28 mouse cellular contexts compared by ENCODE assay signal in genomic region chr5:135918059-135918437, GRCm38 (mm10). TPM values are rescaled to one million over a fixed set of nuclear protein-coding genes. Genes with fewer than 3 reads are reported as not detected.
DNase-seq lines count a peak whose midpoint lies in the region; ATAC-seq and TF ChIP-seq lines count a peak whose summit lies in the region.
"Had no signal": no experiment of that assay in that cellular context is flagged by ENCODE, and none has a peak within 500 bp of the region (broad histone marks: within the 10 kb centered on the region; RNA-seq: fewer than 3 reads in every experiment).

No protein-coding gene starts in this region.

- DNase-seq in MEL (ENCODE audit: low read depth, low spot score): peak; percentile 36
- no peak for DNase-seq in spleen, adult 12 weeks (ENCODE audit: low spot score)
- no peak for DNase-seq in cerebellum, adult 9-11 months
- no peak for DNase-seq in left cerebral cortex, postnatal 4 days
- DNase-seq: adrenal gland, postnatal 36 days; cerebellum, adult 8-10 months; embryo, embryonic 11 days; kidney, adult 8-10 months; kidney, postnatal 10 days; right cerebral cortex, postnatal 25 days; thymus, adult 2 months; thymus, postnatal 36 days had no signal

- intact Hi-C loops in left cerebral cortex, postnatal 4 days (cut with DNase I): no loop called here

- TF ChIP-seq POLR2A in MEL (IDR thresholded peaks at IDR 0.05; ENCODE audit: control insufficient read depth in 1 of 2, insufficient read depth in 1 of 2, low read depth in 1 of 2, low read length in 2 of 2, poor library complexity in 1 of 2): no peak

- no peak overlapping the region for H3K4me3 ChIP-seq in intestine, postnatal 0 days (ENCODE audit: low read depth, low read length)
- no peak overlapping the region for H3K4me3 ChIP-seq in intestine, embryonic 15.5 days (replicated peaks)
- H3K4me3 ChIP-seq in MEL (ENCODE audit: control insufficient read depth in 1 of 2, insufficient read depth in 1 of 2, low read depth in 2 of 2, low read length in 2 of 2): no peak overlapping the region
- H3K4me3 ChIP-seq: embryonic facial prominence, embryonic 12.5 days; forebrain, embryonic 10.5 days; forebrain, embryonic 15.5 days; heart, embryonic 13.5 days; limb, embryonic 12.5 days; liver, embryonic 15.5 days; lung, embryonic 15.5 days; midbrain, embryonic 12.5 days had no signal

- H3K9ac ChIP-seq in intestine, postnatal 0 days (ENCODE audit: low read depth, low read length): no peak overlapping the region
- H3K9ac ChIP-seq in intestine, embryonic 15.5 days: no peak overlapping the region
- no peak overlapping the region for H3K9ac ChIP-seq in MEL (ENCODE audit: control insufficient read depth, low read depth, low read length, poor library complexity, severe bottlenecking)
- H3K9ac ChIP-seq: embryonic facial prominence, embryonic 12.5 days; forebrain, embryonic 15.5 days; heart, embryonic 13.5 days; limb, embryonic 12.5 days; liver, embryonic 15.5 days; lung, embryonic 15.5 days; midbrain, embryonic 12.5 days had no signal

- TF ChIP-seq RAD21 in MEL (IDR thresholded peaks at IDR 0.05; ENCODE audit: low read depth, low read length): no peak

- no peaks in the 10 kb centered on the region for H3K9me3 ChIP-seq in intestine, postnatal 0 days (ENCODE audit: control insufficient read depth)
- no peaks in the 10 kb centered on the region for H3K9me3 ChIP-seq in intestine, embryonic 15.5 days
- no peaks in the 10 kb centered on the region for H3K9me3 ChIP-seq in MEL (replicated peaks; ENCODE audit: insufficient read depth, low read length)
- H3K9me3 ChIP-seq: embryonic facial prominence, embryonic 12.5 days; forebrain, embryonic 15.5 days; heart, embryonic 13.5 days; limb, embryonic 12.5 days; liver, embryonic 15.5 days; lung, embryonic 15.5 days; midbrain, embryonic 12.5 days had no signal

- no peak overlapping the region for H3K4me2 ChIP-seq in intestine, postnatal 0 days (replicated peaks; ENCODE audit: low read depth)
- no peak overlapping the region for H3K4me2 ChIP-seq in intestine, embryonic 15.5 days (replicated peaks)
- H3K4me2 ChIP-seq: embryonic facial prominence, embryonic 12.5 days; forebrain, embryonic 15.5 days; heart, embryonic 13.5 days; limb, embryonic 12.5 days; liver, embryonic 15.5 days; lung, embryonic 15.5 days; midbrain, embryonic 12.5 days had no signal

- 90% methylated on average over 5 of the region's 5 CpGs for WGBS in intestine, postnatal 0 days
- 89% methylated on average over 5 of the region's 5 CpGs for WGBS in intestine, embryonic 15.5 days

- no peak overlapping the region for H3K27ac ChIP-seq in intestine, postnatal 0 days (ENCODE audit: low read depth, low read length)
- H3K27ac ChIP-seq in intestine, embryonic 15.5 days: no peak overlapping the region
- no peak overlapping the region for H3K27ac ChIP-seq in MEL (ENCODE audit: control insufficient read depth, low read depth, low read length)
- H3K27ac ChIP-seq: embryonic facial prominence, embryonic 12.5 days; forebrain, embryonic 10.5 days; forebrain, embryonic 15.5 days; heart, embryonic 13.5 days; limb, embryonic 12.5 days; liver, embryonic 15.5 days; lung, embryonic 15.5 days; midbrain, embryonic 12.5 days had no signal

- no peak for TF ChIP-seq EP300 in MEL (IDR thresholded peaks at IDR 0.05; ENCODE audit: low read depth in 1 of 2, low read length in 2 of 2)

- TF ChIP-seq CTCF in intestine, postnatal 0 days (IDR thresholded peaks at IDR 0.05; ENCODE audit: low read depth): 0 out of 2 replicates have a peak, but pooled peaks have one; percentile 1
- no peak; a peak in 1 of 6 replicates for TF ChIP-seq CTCF in MEL (IDR thresholded peaks at IDR 0.05 in 2 of 3, conservative IDR thresholded peaks at IDR 0.05 in 1 of 3; ENCODE audit: control insufficient read depth in 1 of 3, insufficient read depth in 1 of 3, low read depth in 2 of 3, low read length in 3 of 3, poor library complexity in 1 of 3, severe bottlenecking in 1 of 3)

- no peak for ATAC-seq in intestine, postnatal 0 days
- no peak for ATAC-seq in intestine, embryonic 15.5 days
- peak; percentile 35; the same call in 1 of the 2 replicates for ATAC-seq in megakaryocyte progenitor cell, adult 5-6 weeks (replicated peaks; ENCODE audit: poor library complexity)
- ATAC-seq: CD4-positive, CD25-positive, alpha-beta regulatory T cell, adult 4 months; forebrain, embryonic 15.5 days; hindbrain, embryonic 16.5 days had no signal

- H3K4me1 ChIP-seq in intestine, postnatal 0 days (replicated peaks; ENCODE audit: control insufficient read depth, insufficient read depth, low read length): no peaks in the 10 kb centered on the region
- H3K4me1 ChIP-seq in intestine, embryonic 15.5 days (replicated peaks): 0 out of 2 replicates have a peak, but pooled peaks cover 6% of the 10 kb centered on the region
- H3K4me1 ChIP-seq in MEL (ENCODE audit: control insufficient read depth in 1 of 2, insufficient read depth in 2 of 2, low read length in 2 of 2): no peaks in the 10 kb centered on the region; a peak in 1 of 4 replicates
- H3K4me1 ChIP-seq: embryonic facial prominence, embryonic 12.5 days; limb, embryonic 12.5 days; midbrain, embryonic 12.5 days had no signal

- no peaks in the 10 kb centered on the region for H3K27me3 ChIP-seq in intestine, postnatal 0 days (replicated peaks; ENCODE audit: control insufficient read depth, insufficient read depth, low read length)
- no peaks in the 10 kb centered on the region for H3K27me3 ChIP-seq in intestine, embryonic 15.5 days (replicated peaks)
- H3K27me3 ChIP-seq in MEL (ENCODE audit: control insufficient read depth in 1 of 2, insufficient read depth in 2 of 2, low read length in 2 of 2): no peaks in the 10 kb centered on the region
- H3K27me3 ChIP-seq: embryonic facial prominence, embryonic 12.5 days; forebrain, embryonic 15.5 days; heart, embryonic 13.5 days; limb, embryonic 12.5 days; liver, embryonic 15.5 days; lung, embryonic 15.5 days; midbrain, embryonic 12.5 days had no signal

- peaks cover 83% of the 10 kb centered on the region for H3K79me2 ChIP-seq in MEL (ENCODE audit: control insufficient read depth, insufficient read depth, low read length, poor library complexity)

- peaks cover 32% of the 10 kb centered on the region for H3K36me3 ChIP-seq in intestine, postnatal 0 days (ENCODE audit: control insufficient read depth, insufficient read depth)
- H3K36me3 ChIP-seq in intestine, embryonic 15.5 days: peaks cover 39% of the 10 kb centered on the region
- peaks cover 7 to 44% of the 10 kb centered on the region in 2 experiments for H3K36me3 ChIP-seq in MEL (ENCODE audit: control insufficient read depth in 1 of 2, insufficient read depth in 2 of 2, low read length in 2 of 2)

TF ChIP-seq in MEL, 35 proteins besides CTCF, POLR2A, EP300 and RAD21:
- TF ChIP-seq UBTF (IDR thresholded peaks at IDR 0.05; ENCODE audit: borderline replicate concordance, insufficient read depth, low read depth, low read length): no peak
- no peak for TF ChIP-seq MAX (IDR thresholded peaks at IDR 0.05; ENCODE audit: low read length)
- no peak for TF ChIP-seq MYC (IDR thresholded peaks at IDR 0.05; ENCODE audit: low read depth, low read length)
- no peak for TF ChIP-seq TBP (IDR thresholded peaks at IDR 0.05; ENCODE audit: low read depth, low read length)
- TF ChIP-seq USF1 (IDR thresholded peaks at IDR 0.05; ENCODE audit: low read depth, low read length): no peak
- no peak for TF ChIP-seq ZKSCAN1 (IDR thresholded peaks at IDR 0.05; ENCODE audit: low read depth, low read length)
- TF ChIP-seq CHD1 (IDR thresholded peaks at IDR 0.05; ENCODE audit: low read depth, low read length): no peak
- TF ChIP-seq POLR2AphosphoS5 (IDR thresholded peaks at IDR 0.05; ENCODE audit: borderline replicate concordance, low read depth, low read length): no peak
- TF ChIP-seq NELFE (IDR thresholded peaks at IDR 0.05; ENCODE audit: low read depth, low read length): no peak

RNA-seq across cellular contexts. Expression of gene Ywhag, which starts 16.4 kb away (rescaled TPM):
- polyA plus RNA-seq in intestine, postnatal 0 days (2015; fragmentation: Nextera tagmentation; extraction: Ambion mirVana): 57.1 and 61.8 TPM in 2 replicates
- 151 and 154 TPM in 2 replicates for polyA plus RNA-seq in intestine, embryonic 15.5 days (2015; fragmentation: Nextera tagmentation; extraction: Ambion mirVana)
- 109 and 116 TPM in 2 replicates for total RNA-seq in MEL (2012; rRNA removed)
- 100 to 1,000 TPM; 268 to 295 TPM for polyA plus RNA-seq in MEL (2012; ENCODE audit: insufficient read depth in 1 of 2, insufficient read length in 2 of 2, low read depth in 1 of 2, low replicate concordance in 2 of 2, missing spikeins in 1 of 2)
- 124 and 130 TPM in 2 replicates for total RNA-seq in megakaryocyte progenitor cell, adult 5-6 weeks (2015)
- total RNA-seq in megakaryocyte progenitor cell, adult 5-6 weeks (2017): 87.4 and 88.3 TPM in 2 replicates
- total RNA-seq in left cerebral cortex, postnatal 4 days (2021): 1,000 to 10,000 TPM; 1,399 to 1,485 TPM

RNA-seq across cellular contexts. Expression of gene Hspb1, which starts 30.3 kb away (rescaled TPM):
- polyA plus RNA-seq in intestine, postnatal 0 days (2015; fragmentation: Nextera tagmentation; extraction: Ambion mirVana): 107 and 120 TPM in 2 replicates
- polyA plus RNA-seq in intestine, embryonic 15.5 days (2015; fragmentation: Nextera tagmentation; extraction: Ambion mirVana): 113 and 116 TPM in 2 replicates
- total RNA-seq in MEL (2012; rRNA removed): not detected in 2 replicates
- polyA plus RNA-seq in MEL (2012; ENCODE audit: insufficient read depth in 1 of 2, insufficient read length in 2 of 2, low read depth in 1 of 2, low replicate concordance in 2 of 2, missing spikeins in 1 of 2): not detected
- not detected in 2 replicates for total RNA-seq in megakaryocyte progenitor cell, adult 5-6 weeks (2015)
- not detected in 2 replicates for total RNA-seq in megakaryocyte progenitor cell, adult 5-6 weeks (2017)
- total RNA-seq in left cerebral cortex, postnatal 4 days (2021): 1 to 10 TPM; 3.2 to 3.7 TPM
- total RNA-seq: megakaryocyte, adult 5-6 weeks; monocyte, adult 5-6 weeks; neutrophil, adult 5-6 weeks had no signal

RNA-seq across cellular contexts. Expression of gene Ssc4d, which starts 56.3 kb away (rescaled TPM):
- polyA plus RNA-seq in intestine, postnatal 0 days (2015; fragmentation: Nextera tagmentation; extraction: Ambion mirVana): 2.2 and 2.4 TPM in 2 replicates
- polyA plus RNA-seq in intestine, embryonic 15.5 days (2015; fragmentation: Nextera tagmentation; extraction: Ambion mirVana): 2.5 and 2.9 TPM in 2 replicates
- total RNA-seq in MEL (2012; rRNA removed): 0.95 and 1.1 TPM in 2 replicates
- 1 to 10 TPM in 1 of 2 experiments, not detected in 1; 2.1 TPM for polyA plus RNA-seq in MEL (2012; ENCODE audit: insufficient read depth in 1 of 2, insufficient read length in 2 of 2, low read depth in 1 of 2, low replicate concordance in 2 of 2, missing spikeins in 1 of 2)
- 3.3 and 6.8 TPM in 2 replicates for total RNA-seq in megakaryocyte progenitor cell, adult 5-6 weeks (2015)
- total RNA-seq in megakaryocyte progenitor cell, adult 5-6 weeks (2017): 2.0 and 2.3 TPM in 2 replicates
- total RNA-seq in left cerebral cortex, postnatal 4 days (2021): 1 to 10 TPM; 2.0 to 2.7 TPM

Comparison
In these comparisons a context has a peak if more than half of its experiments do, and no peak if none do; other contexts are left out.
1. RNA of gene Ywhag, which starts 16.4 kb away (total RNA-seq): 1,399 to 1,485 TPM in left cerebral cortex, postnatal 4 days; 87.4 to 130 TPM in megakaryocyte progenitor cell, adult 5-6 weeks and 109 to 116 TPM in MEL; every median in the first group is over 10 times any median in the second.